Comparison of ENCODE assay signal across 8 mouse cellular contexts in the genomic region with DNA sequence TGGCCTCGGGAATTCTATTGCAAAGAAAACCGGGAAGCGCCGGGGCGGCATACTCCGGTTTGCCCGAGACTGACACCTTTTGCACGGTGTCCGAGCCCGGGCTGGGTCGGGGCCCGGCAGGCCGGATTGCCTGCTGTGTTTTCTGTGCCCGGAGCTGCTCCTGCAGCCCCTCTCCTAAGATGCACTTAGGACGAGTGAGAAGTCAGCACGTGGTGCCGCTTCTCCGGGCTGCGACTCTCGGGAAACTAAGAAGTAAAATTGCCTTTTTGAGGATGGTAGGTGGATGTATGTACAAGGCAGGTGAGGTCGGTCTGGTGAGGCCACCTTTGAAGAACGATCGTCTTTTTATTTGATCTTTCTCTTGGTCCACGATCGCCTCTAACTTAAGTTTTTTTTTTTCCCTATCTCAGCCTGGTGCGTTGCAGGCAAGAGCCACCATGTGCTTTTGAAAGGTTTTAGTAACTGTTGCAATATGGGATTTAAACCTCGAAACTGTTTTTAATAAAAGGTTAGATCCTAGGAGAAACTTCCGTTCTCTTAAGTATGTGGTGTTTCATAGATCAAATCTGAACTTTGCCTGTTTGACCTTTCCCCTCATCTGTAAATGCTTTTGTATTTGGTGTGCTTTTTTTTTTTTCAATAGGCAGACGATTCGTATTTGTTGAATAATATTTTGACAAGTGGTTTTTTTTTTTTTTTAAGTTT. TPM values are rescaled to one million over a fixed set of nuclear protein-coding genes. Genes with fewer than 3 reads are reported as not detected.
DNase-seq lines count a peak whose midpoint lies in the region; ATAC-seq and TF ChIP-seq lines count a peak whose summit lies in the region.

No protein-coding gene starts in this region.

- peak overlapping the region; percentile 93 for H3K4me2 ChIP-seq in kidney, postnatal 0 days (ENCODE audit: low read length)
- peak overlapping the region; percentile 77 for H3K4me2 ChIP-seq in hindbrain, embryonic 16.5 days (ENCODE audit: low read length)
- peak overlapping the region; percentile 79 for H3K4me2 ChIP-seq in neural tube, embryonic 12.5 days (replicated peaks)

- intact Hi-C loops in left cerebral cortex, postnatal 36 days (cut with DNase I), result no loop called here

- H3K4me3 ChIP-seq in kidney, postnatal 0 days (replicated peaks; ENCODE audit: low read depth, low read length), result peak overlapping the region; percentile 82
- peak overlapping the region; percentile 87 for H3K4me3 ChIP-seq in hindbrain, embryonic 16.5 days (ENCODE audit: low read length)
- H3K4me3 ChIP-seq in neural tube, embryonic 12.5 days, result peak overlapping the region; percentile 86

- no peaks in the 10 kb centered on the region for H3K27me3 ChIP-seq in kidney, postnatal 0 days (ENCODE audit: insufficient read depth, low read length)
- H3K27me3 ChIP-seq in hindbrain, embryonic 16.5 days (replicated peaks; ENCODE audit: control insufficient read depth, insufficient read depth, low read length), result no peaks in the 10 kb centered on the region
- H3K27me3 ChIP-seq in neural tube, embryonic 12.5 days (replicated peaks), result no peaks in the 10 kb centered on the region; the same call in 1 of the 2 replicates

- no peak for TF ChIP-seq CTCF in kidney, postnatal 0 days (IDR thresholded peaks at IDR 0.05; ENCODE audit: low read depth)
- no peak for TF ChIP-seq CTCF in brain, embryonic 14.5 days (IDR thresholded peaks at IDR 0.05; ENCODE audit: borderline replicate concordance, extremely low read depth, insufficient read depth, insufficient read length)

- under 1% methylated on average over 30 of the region's 30 CpGs for WGBS in kidney, postnatal 0 days
- whole genome bisulfite sequencing in hindbrain, embryonic 16.5 days, result under 1% methylated on average over 30 of the region's 30 CpGs
- under 1% methylated on average over 30 of the region's 30 CpGs for WGBS in neural tube, embryonic 12.5 days

- ATAC-seq in kidney, postnatal 0 days (replicated peaks; ENCODE audit: low FRiP score, low read depth), result no peak; the same call in 1 of the 2 replicates
- ATAC-seq in hindbrain, embryonic 16.5 days, result peak; percentile 74
- ATAC-seq in neural tube, embryonic 12.5 days (ENCODE audit: low FRiP score, low read depth), result 0 out of 2 replicates have a peak, but pooled peaks have one; percentile 51

- TF ChIP-seq POLR2A in brain, embryonic 14.5 days (IDR thresholded peaks at IDR 0.05; ENCODE audit: borderline replicate concordance, extremely low read depth, insufficient read depth, insufficient read length, poor library complexity, severe bottlenecking), result no peak

- H3K36me3 ChIP-seq in kidney, postnatal 0 days (ENCODE audit: insufficient read depth, low read length), result no peaks in the 10 kb centered on the region
- no peaks in the 10 kb centered on the region for H3K36me3 ChIP-seq in hindbrain, embryonic 16.5 days (ENCODE audit: control insufficient read depth, insufficient read depth, low read length)
- H3K36me3 ChIP-seq in neural tube, embryonic 12.5 days, result no peaks in the 10 kb centered on the region

- H3K9me3 ChIP-seq in kidney, postnatal 0 days (replicated peaks; ENCODE audit: low read length), result no peaks in the 10 kb centered on the region
- no peaks in the 10 kb centered on the region for H3K9me3 ChIP-seq in hindbrain, embryonic 16.5 days (ENCODE audit: control insufficient read depth, low read length)
- no peaks in the 10 kb centered on the region for H3K9me3 ChIP-seq in neural tube, embryonic 12.5 days

- DNase-seq in kidney, postnatal 0 days (ENCODE audit: low spot score), result peak; percentile 58
- DNase-seq in kidney, adult 9 months, result no peak
- peak; percentile 64 for DNase-seq in brain, embryonic 14.5 days (ENCODE audit: low read depth)
- no peak for DNase-seq in B cell, adult 2 months
- no peak for DNase-seq in left cerebral cortex, postnatal 36 days (ENCODE audit: low spot score in 2 of 2)
- DNase-seq in cerebellum, adult 11 months, result no peak

- peak overlapping the region; percentile 90 for H3K27ac ChIP-seq in kidney, postnatal 0 days
- peak overlapping the region; percentile 94 for H3K27ac ChIP-seq in hindbrain, embryonic 16.5 days (ENCODE audit: low read depth, low read length)
- peak overlapping the region; percentile 87 for H3K27ac ChIP-seq in neural tube, embryonic 12.5 days

- H3K4me1 ChIP-seq in kidney, postnatal 0 days (replicated peaks; ENCODE audit: insufficient read depth, low read length), result peaks cover 41% of the 10 kb centered on the region
- H3K4me1 ChIP-seq in hindbrain, embryonic 16.5 days (ENCODE audit: control insufficient read depth, insufficient read depth, low read depth, low read length), result peaks cover 43% of the 10 kb centered on the region
- H3K4me1 ChIP-seq in neural tube, embryonic 12.5 days, result peaks cover 38% of the 10 kb centered on the region

- peak overlapping the region; percentile 90 for H3K9ac ChIP-seq in kidney, postnatal 0 days (ENCODE audit: low read depth, low read length)
- H3K9ac ChIP-seq in hindbrain, embryonic 16.5 days (ENCODE audit: low read depth, low read length), result peak overlapping the region; percentile 96
- peak overlapping the region; percentile 90 for H3K9ac ChIP-seq in neural tube, embryonic 12.5 days

RNA-seq across cellular contexts. Expression of gene Gm20388, which starts 0.8 kb away (rescaled TPM):
- not detected in 2 replicates for polyA plus RNA-seq in kidney, postnatal 0 days (2015; fragmentation: Nextera tagmentation; extraction: Ambion mirVana)
- 54.5 and 59.3 TPM in 2 replicates for polyA plus RNA-seq in brain, embryonic 14.5 days (2012; rRNA removed)
- 9.8 and 12.4 TPM in 2 replicates for polyA plus RNA-seq in hindbrain, embryonic 16.5 days (2015; fragmentation: Nextera tagmentation; extraction: Ambion mirVana)
- polyA plus RNA-seq in neural tube, embryonic 12.5 days (2016; fragmentation: Nextera tagmentation; extraction: Ambion mirVana), result not detected in 2 replicates
- total RNA-seq in left cerebral cortex, postnatal 36 days (2021), result 10 to 100 TPM; 10.3 to 10.6 TPM

RNA-seq across cellular contexts. Expression of gene Usp10, which starts 1.2 kb away (rescaled TPM):
- polyA plus RNA-seq in kidney, postnatal 0 days (2015; fragmentation: Nextera tagmentation; extraction: Ambion mirVana), result 93.5 and 97.5 TPM in 2 replicates
- 92.7 and 143 TPM in 2 replicates for polyA plus RNA-seq in brain, embryonic 14.5 days (2012; rRNA removed)
- polyA plus RNA-seq in hindbrain, embryonic 16.5 days (2015; fragmentation: Nextera tagmentation; extraction: Ambion mirVana), result 120 and 152 TPM in 2 replicates
- 137 and 142 TPM in 2 replicates for polyA plus RNA-seq in neural tube, embryonic 12.5 days (2016; fragmentation: Nextera tagmentation; extraction: Ambion mirVana)
- 10 to 100 TPM; 80.6 to 96.0 TPM for total RNA-seq in left cerebral cortex, postnatal 36 days (2021)

RNA-seq across cellular contexts. Expression of gene Klhl36, which starts 49.3 kb away (rescaled TPM):
- 22.1 and 22.5 TPM in 2 replicates for polyA plus RNA-seq in kidney, postnatal 0 days (2015; fragmentation: Nextera tagmentation; extraction: Ambion mirVana)
- polyA plus RNA-seq in brain, embryonic 14.5 days (2012; rRNA removed), result 16.2 and 17.6 TPM in 2 replicates
- polyA plus RNA-seq in hindbrain, embryonic 16.5 days (2015; fragmentation: Nextera tagmentation; extraction: Ambion mirVana), result 20.3 and 20.5 TPM in 2 replicates
- polyA plus RNA-seq in neural tube, embryonic 12.5 days (2016; fragmentation: Nextera tagmentation; extraction: Ambion mirVana), result 10.8 and 10.9 TPM in 2 replicates
- 1 to 10 TPM; 6.9 to 7.5 TPM for total RNA-seq in left cerebral cortex, postnatal 36 days (2021)

Comparison
In these comparisons a context has a peak if more than half of its experiments do, and no peak if none do; other contexts are left out.
1. DNase-seq: peak in kidney, postnatal 0 days (single experiment) and brain, embryonic 14.5 days (single experiment); none in kidney, adult 9 months (single experiment), B cell, adult 2 months (0 of 2), left cerebral cortex, postnatal 36 days (0 of 2) and cerebellum, adult 11 months (single experiment).
2. RNA of gene Gm20388, which starts 0.8 kb away (polyA plus RNA-seq): 54.5 to 59.3 TPM in brain, embryonic 14.5 days and 9.8 to 12.4 TPM in hindbrain, embryonic 16.5 days; not detected in kidney, postnatal 0 days and not detected in neural tube, embryonic 12.5 days; every median in the first group is over 10 times any median in the second.
3. Peak in every context shown above with its lines, with median percentiles within 50 percentile points of each other: H3K27ac ChIP-seq, H3K4me2 ChIP-seq, H3K4me3 ChIP-seq and H3K9ac ChIP-seq.